Mouse (Mus musculus): ENCODE measurements at regions not wholly inside any gene's neighbourhood (a gene's known extent, or its start where the extent isn't known, plus 50 kb on each side); places are given as distances from the start of the nearest gene placed in this dataset.

GRCm38 (mm10) chr3:137069334-137069733, 271.5 kb upstream of the Emcn start:
- TF ChIP-seq CTCF (IDR thresholded peaks at IDR 0.05; ENCODE audit: borderline replicate concordance, extremely low read depth, insufficient read depth, insufficient read length): no peak
- TF ChIP-seq POLR2A (IDR thresholded peaks at IDR 0.05; ENCODE audit: borderline replicate concordance, extremely low read depth, insufficient read depth, insufficient read length, poor library complexity, severe bottlenecking): no peak

Data from brain, embryonic 14.5 days (tissue).